Mouse (Mus musculus): ENCODE measurements around the gene Cyp4f13.

Cyp4f13 gene

DNA sequence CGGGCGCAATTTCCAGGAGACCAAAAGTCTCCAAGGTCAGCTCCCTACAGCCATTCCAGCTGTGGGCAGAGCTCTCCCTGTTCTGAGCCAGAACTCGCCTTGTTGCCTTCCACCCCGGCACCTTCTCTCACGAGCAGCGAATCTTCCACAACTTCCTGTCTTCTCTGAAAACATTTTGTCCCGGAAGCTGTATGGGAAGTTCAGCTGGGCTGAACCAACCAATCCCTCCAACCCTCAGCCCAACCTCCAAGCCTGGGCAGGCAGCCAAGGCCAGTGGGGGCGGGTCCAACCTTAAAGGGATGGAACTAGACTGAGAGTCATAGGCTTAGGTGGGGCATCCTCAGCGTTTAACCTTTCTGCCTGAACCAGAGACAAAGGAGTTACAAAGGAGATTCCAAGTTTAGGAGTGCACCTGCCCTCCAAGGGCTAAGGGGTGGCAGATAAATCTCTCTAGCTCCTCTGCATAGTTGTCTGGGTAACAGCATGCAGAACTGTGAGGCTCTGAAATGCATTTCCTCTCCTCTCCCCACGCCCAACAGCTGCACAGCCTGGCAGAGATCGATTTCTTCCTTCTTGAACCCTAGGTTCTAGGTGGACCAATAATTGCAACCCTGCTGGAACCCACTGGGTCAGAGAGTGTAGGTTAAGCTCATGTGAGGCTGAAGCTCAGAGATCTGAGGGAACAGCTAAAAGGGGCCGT is at the start of gene Cyp4f13:
TSS of gene Cyp4f13 (minus strand) at position 188 of the 700 bp plus-strand sequence.
- peak; percentile 94 to 97 for DNase-seq

DNA sequence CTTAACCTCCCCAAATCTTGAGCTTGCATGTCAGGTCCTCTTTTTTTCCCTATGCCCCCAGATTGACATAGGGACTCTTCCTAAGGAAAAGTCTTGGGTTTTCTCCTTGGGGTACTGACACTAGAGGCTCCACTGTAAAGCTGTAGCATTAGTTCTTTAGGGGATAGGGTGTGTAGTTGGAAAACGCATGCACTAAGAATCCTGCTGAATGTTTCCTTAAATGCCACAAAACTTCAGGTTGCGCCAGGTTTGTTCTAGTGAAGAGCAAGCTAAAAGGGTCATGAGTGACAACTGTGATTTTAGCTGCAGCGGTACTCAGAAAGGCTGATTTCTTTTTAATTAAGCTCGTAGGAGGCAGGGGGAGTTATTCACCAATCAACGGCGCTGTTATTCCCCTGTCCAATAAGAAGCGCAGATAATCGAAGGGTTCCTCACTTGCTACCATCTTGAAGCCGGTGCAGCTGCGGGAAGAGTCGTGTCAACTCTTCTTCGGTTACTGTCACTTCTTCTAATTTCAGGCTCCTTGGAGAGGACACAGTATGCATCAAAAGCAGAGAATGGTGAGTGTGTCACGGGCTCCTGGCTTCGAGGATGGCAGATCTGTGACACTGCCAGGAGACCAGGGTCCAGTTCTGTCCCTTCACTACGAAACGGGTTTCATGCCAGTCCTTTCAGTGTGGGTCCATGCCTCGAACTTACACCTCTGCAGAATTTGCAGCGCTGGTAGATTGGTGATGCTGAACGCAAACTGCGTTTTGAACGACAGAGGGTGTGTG is 45.7 kb upstream of the Cyp4f13 start, which contains the start of gene Zfp952:
TSS of gene Zfp952 (plus strand) at position 431 of the 776 bp plus-strand sequence.
- DNase-seq, result peak; percentile 84 to 86

DNA sequence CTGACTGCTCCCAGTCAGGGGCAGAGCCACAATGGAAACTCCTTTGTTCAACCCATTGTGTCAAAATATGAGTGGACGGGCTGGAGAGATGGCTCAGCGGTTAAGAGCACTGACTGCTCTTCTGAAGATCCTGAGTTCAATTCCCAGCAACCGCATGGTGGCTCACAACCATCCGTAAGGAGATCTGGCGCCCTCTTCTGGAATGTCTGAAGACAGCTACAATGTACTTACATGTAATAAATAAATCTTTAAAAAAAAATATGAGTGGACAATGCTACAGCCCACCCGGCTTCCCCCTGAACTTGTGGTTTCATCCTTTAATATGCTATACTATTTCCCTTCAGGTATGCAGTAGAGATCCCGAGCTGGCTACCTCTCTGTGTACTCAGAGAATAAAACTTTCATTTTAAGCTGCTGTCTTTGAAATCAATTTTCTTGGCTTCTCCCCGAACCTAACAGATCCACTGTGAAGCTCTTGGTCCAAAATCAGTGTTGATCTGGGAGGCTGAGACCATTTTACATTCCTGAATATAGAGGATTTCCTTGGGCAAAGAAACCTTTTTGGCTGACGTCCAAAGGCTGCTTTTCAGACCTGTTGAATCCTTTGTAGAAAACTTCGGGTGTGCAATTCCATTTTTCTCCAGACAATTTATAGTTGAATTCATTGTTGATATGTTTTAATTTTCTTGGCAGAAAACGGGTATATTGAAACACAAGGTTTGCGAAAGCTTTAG is 44.9 kb upstream of the Cyp4f13 start:
- DNase-seq, result peak; percentile 8 to 27

DNA sequence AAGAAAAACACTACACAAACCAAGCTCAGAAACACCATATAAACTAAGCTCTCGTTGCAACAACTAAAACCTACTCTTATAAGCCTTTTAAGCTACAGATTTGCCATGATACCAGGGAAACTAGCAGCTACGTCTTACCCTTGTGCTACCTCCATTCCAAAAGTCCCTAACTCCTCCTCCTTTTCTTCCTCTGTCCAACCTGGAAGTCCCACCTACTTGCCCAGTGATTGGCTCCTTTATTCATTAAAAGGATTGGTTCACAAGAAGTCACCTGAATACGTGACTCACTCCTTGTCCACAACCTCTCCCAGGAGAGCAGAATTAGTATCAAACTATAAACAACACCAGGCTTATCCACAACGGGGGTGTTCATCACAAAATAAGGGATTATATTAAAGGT is 39.1 kb upstream of the Cyp4f13 start:
- DNase-seq, result no peak

GRCm38 (mm10) chr17:32981361-32981760 is 34.2 kb upstream of the Cyp4f13 start:
- no peak for DNase-seq

DNA sequence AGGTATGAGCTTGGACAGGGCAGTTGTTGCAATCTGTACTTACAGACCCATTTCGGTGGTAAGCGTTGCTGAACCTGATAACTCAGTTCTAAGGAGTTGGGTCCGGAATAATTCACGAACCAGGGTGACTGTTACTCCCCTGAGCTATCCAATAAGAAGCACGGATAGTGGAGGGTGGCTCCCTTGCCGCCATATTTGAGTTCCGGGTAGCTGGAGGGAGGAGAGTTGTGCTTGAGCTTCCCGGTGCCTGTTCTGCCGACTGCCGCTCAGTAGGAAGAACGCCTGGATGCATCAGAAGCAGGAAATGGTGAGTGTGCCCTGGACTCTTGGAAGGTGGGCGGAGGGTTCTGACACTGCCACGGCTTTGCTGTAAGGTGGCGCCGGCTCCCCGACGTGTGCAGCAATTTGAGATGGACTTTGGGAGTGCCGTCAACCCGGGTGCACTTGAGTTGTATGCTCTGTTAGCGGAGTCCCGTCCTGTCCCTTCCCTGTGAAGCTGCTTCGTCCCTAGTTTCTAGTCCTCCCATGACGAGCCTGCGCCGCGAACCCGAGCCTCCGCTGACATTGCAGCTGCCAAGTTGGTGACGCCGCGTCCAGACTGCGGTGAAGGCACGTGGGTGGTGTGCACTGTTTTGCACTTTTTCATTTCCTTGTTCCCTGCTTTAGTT is 18.6 kb upstream of the Cyp4f13 start, which contains the start of gene Zfp472:
TSS of gene Zfp472 (plus strand) at position 192 of the 668 bp plus-strand sequence.
- DNase-seq, result peak; percentile 89

- DNase-seq, result peak in 1 of 2 experiments; percentile 51
These were observed 18.0 kb upstream of the Cyp4f13 start for GRCm38 (mm10) chr17:32965253-32965622.

- peak; percentile 82 to 94 for DNase-seq
These were observed 4.2 kb upstream of the Cyp4f13 start for GRCm38 (mm10) chr17:32951441-32951840.

GRCm38 (mm10) chr17:32951006-32951405 is 3.8 kb upstream of the Cyp4f13 start:
- no peak for DNase-seq

GRCm38 (mm10) chr17:32950136-32950535 is 2.9 kb upstream of the Cyp4f13 start:
- DNase-seq, result no peak

- DNase-seq, result peak in 1 of 2 experiments; percentile 15
These were observed 486 bp downstream of the Cyp4f13 start for GRCm38 (mm10) chr17:32946716-32947115.

DNA sequence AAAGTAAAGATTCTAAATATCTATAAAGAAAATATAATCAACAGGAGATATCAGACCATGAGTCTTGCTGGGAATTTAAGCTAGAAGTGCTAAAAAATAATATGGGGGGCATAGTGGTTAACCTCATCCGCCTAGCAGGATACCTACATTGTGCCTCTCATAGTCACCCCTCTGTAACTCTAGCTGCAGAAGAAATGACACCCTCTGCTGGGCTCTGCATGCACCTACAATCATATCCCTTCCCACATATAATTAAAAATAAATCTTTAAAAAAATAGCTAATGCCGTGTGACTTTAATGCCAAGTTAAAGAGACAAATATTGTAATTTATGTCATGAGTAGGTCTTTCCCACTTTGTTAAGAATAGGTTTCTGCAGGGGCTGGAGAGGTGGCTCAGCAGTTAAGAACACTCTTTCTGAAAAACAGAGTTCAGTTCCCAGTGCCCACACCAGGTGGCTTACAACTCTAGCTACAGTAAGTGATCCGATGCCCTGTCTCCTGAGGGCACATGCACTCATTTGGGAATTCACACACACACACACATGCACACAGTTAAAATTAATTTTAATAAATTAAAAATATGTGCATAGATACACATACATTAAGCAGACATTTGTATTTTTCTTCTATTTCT is 2.7 kb downstream of the Cyp4f13 start:
- DNase-seq, result no peak

DNA sequence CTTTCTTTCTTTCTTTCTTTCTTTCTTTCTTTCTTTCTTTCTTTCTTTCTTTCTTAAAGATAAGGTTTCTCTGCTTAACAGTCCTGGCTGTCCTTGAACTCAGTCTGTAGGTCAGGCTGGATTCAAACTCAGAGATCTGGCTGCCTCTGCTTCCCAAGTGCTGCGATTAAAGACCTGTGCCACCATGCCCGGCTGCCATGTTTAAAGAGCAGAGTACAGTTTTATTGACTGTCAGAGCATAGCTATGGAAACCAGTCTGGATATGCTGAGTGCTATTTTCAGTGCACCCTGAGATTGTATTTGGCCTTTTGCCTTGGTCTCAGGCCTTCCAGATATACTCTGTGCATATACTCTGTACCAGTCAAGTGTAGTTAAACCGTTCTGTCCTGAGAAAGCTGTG is 3.5 kb downstream of the Cyp4f13 start:
- no peak for DNase-seq

DNA sequence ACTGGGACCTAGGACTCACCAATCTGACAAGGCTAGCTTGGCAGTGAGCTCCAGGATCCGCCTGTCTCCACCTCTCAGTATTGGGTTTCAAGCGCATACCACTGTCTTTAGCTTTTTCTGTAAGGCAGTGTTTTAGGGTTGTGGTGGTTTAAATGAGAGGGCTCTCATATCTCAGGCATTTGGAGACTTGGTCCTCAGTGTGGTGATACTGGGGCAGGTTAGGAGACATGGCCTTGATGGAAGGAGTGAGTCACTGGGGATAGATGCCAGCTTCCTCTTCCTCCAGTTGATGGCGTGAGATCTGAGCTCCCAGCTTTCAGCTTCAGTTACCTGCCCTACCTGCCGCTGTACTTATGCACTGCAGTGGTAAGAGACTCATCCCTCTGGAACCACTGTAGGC is 7.4 kb downstream of the Cyp4f13 start:
- no peak for DNase-seq

- no peak for DNase-seq
These were observed 19.4 kb downstream of the Cyp4f13 start for GRCm38 (mm10) chr17:32927803-32928202.

- peak; percentile 76 to 84 for DNase-seq
These were observed 22.4 kb downstream of the Cyp4f13 start for GRCm38 (mm10) chr17:32924658-32925312.

DNA sequence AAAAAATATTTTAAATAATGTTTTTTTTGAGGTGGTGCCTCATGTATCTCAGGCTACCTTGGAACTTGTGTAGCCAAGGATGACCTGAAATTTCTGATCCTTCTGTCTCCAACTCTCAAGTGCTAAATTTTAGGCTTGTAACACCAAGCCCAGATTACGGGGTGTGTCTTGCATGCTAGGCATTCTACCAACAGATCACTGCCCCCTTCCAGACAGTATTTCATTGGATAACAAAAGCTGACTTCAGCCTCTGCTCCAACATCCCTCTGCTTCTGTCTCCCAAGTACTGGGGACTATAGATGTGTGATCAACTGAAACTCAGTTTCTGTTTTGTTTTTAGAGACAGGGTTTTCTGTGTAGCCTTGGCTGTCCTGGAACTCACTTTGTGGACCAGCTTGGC is 23.5 kb downstream of the Cyp4f13 start:
- DNase-seq, result no peak

GRCm38 (mm10) chr17:32919123-32919522 is 28.1 kb downstream of the Cyp4f13 start:
- DNase-seq, result no peak

DNA sequence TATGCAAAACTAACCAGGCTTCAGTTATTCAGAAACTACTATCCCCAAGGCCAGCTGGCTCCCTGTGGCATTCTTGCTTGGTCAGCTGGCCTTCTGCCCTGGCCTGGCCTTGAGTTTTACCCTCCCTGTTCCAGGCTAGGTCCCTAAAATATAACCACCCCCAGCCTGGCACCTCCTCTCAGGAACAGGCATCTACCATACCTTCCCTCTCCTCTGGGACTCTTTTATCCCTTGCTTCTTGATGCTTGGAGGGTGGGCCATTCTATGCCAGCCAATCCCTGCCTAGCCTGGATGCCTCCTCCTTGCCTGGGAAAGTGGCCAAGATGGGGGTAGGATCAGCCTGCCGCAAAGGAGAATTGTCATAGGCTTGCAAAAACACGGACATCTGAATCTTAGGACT is 30.1 kb downstream of the Cyp4f13 start, which contains the start of gene Cyp4f14:
TSS of gene Cyp4f14 (minus strand) at position 212 of the 400 bp plus-strand sequence.
- DNase-seq, result peak; percentile 49 to 65

DNA sequence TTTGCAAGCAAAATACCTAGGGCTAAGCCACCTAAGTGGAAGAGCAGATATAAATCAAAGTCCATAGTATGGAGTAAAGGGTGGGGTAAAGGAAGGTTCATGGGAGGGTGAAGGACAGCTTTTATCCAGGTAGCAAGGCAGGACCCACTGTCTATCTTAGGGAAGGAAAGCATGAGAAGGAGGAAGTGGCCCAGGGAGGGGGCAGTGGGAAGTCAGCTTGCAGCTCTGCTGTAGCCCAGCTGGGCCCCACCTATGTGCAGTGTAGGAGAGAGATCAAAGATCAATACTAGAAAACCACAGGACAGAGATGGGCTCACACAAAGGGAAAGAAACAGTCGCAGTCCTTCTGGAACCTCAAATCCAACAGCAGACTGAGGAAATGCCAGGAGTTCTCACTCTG is 31.1 kb downstream of the Cyp4f13 start:
- DNase-seq, result no peak

GRCm38 (mm10) chr17:32906172-32906571 is 41.0 kb downstream of the Cyp4f13 start:
- no peak for DNase-seq

GRCm38 (mm10) chr17:32905239-32905638 is 42.0 kb downstream of the Cyp4f13 start:
- DNase-seq, result peak; percentile 70 to 81

Measured in cerebellum, postnatal 25 days (tissue).